Mouse (Mus musculus) E14TG2a.4 (cell line): ENCODE measurements around the gene Gm17359.

Source experiments
- H3K27me3 ChIP-seq: 2 replicates; pipeline ENCODE4 v1.6.1; 2014; ENCODE audit warnings: low read length, control low read depth; ENCODE audit not compliant: insufficient read depth
- H3K36me3 ChIP-seq: 2 replicates; pipeline ENCODE4 v1.6.1; 2014; ENCODE audit warnings: low read length, control low read depth; ENCODE audit not compliant: insufficient read depth
- H3K4me1 ChIP-seq: replicated peaks from 2 replicates; pipeline ENCODE4 v1.6.1; 2014; ENCODE audit warnings: low read depth, low read length, control low read depth
- H3K4me3 ChIP-seq: replicated peaks from 2 replicates; pipeline ENCODE4 v1.5.1; 2014; ENCODE audit warnings: mild to moderate bottlenecking, low read length
- H3K9me3 ChIP-seq: 2 replicates; pipeline ENCODE4 v1.6.1; 2014; ENCODE audit warnings: low read length, control low read depth
- CTCF ChIP-seq: conservative IDR thresholded peaks from 2 replicates; pipeline ENCODE4 v1.5.1; 2014; ENCODE audit warnings: low read length
- NANOG ChIP-seq: IDR thresholded peaks from 2 replicates; pipeline ENCODE4 v1.6.1; 2014; ENCODE audit warnings: borderline replicate concordance, low read length, mixed read lengths
- POU5F1 ChIP-seq: IDR thresholded peaks from 2 replicates; pipeline ENCODE4 v1.6.1; 2014; ENCODE audit warnings: low read length, borderline replicate concordance

Gene Gm17359

GRCm38 (mm10) chr3:79490102-79490501 lies 153.6 kb downstream of the Gm17359 start:
- TF ChIP-seq CTCF (no peak), NANOG (no peak)
- Histone ChIP-seq H3K27me3 (no peaks in the 10 kb centered on the region), H3K4me1 (peaks cover 9% of the 10 kb centered on the region; the same call in 1 of the 2 replicates), H3K9me3 (no peaks in the 10 kb centered on the region), H3K4me3 (no peak overlapping the region), H3K36me3 (peaks cover 92% of the 10 kb centered on the region)

DNA sequence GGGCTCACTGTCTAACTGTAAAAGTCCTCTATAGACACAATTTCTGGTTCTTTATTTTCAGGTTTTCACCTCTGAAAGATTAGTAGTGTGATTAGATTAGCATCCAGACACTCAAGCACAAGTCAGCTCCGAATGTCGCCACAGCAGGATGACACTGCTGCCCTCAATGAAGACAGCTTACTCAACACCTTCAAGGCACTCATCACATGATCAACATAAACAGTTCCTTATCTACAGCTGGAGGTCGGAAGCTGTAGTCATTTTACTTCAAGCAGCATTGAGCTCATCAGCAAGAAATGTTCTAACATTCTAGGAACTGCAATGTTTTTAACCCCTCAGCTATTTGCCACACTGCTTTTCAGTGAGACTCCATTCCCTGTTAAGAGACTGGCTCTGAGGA lies 155.2 kb downstream of the Gm17359 start:
- no peak overlapping the region for H3K4me3 ChIP-seq
- peaks cover 9% of the 10 kb centered on the region; the same call in 1 of the 2 replicates for H3K4me1 ChIP-seq
- no peaks in the 10 kb centered on the region for H3K27me3 ChIP-seq
- H3K9me3 ChIP-seq: no peaks in the 10 kb centered on the region
- H3K36me3 ChIP-seq: peaks cover 92% of the 10 kb centered on the region
- TF ChIP-seq POU5F1 (no peak), CTCF (no peak), NANOG (no peak)

- no peaks in the 10 kb centered on the region for H3K27me3 ChIP-seq
- peaks cover 3% of the 10 kb centered on the region; the same call in 1 of the 2 replicates for H3K4me1 ChIP-seq
- H3K9me3 ChIP-seq: no peaks in the 10 kb centered on the region
- H3K4me3 ChIP-seq: no peak overlapping the region
- TF ChIP-seq CTCF: no peak
- TF ChIP-seq NANOG: no peak
- no peak for TF ChIP-seq POU5F1
- peaks cover 88% of the 10 kb centered on the region for H3K36me3 ChIP-seq
These were observed 156.6 kb downstream of the Gm17359 start for GRCm38 (mm10) chr3:79493064-79493463.

DNA sequence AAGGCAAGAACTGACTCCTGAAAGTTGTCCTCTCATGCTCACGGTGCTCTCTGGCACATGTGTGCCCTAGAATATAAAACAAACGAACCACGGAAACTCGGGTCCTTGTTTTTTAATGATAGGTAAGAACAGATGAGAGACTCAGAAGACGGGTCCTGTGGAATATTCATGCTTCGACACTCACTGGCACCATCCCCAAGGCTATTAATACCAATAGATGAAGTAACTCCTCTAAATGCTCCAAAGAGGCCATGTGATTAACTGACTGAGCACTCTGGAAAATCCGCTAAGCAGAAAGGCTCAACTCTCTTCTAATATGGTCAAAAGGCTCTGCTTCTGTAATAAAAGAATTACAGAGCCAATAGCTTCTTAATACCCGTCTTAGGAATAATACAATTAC lies 157.6 kb downstream of the Gm17359 start:
- Histone ChIP-seq H3K36me3 (peaks cover 84% of the 10 kb centered on the region), H3K4me1 (no peaks in the 10 kb centered on the region), H3K4me3 (no peak overlapping the region), H3K9me3 (no peaks in the 10 kb centered on the region), H3K27me3 (no peaks in the 10 kb centered on the region)
- TF ChIP-seq POU5F1 (no peak), CTCF (no peak), NANOG (no peak)

DNA sequence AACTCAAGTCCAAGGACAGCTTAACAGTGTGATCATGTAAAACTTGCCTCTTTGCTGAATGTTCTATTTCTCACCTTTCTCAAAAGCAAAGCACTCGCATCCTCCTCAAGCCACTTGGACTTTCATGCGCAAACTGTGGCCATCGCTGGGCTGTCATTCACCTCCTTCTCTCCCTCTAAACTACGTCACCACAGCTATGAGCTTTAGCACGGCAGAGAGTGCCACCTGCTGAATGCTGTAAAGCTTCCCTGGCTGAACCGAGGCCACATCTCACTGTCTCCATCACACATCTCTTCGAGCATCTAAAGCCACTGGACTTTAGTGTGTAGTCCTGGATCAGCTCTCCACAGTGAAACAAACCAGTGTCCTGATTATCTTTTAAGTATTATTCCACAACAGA lies 158.7 kb downstream of the Gm17359 start:
- H3K4me1 ChIP-seq: no peaks in the 10 kb centered on the region
- H3K36me3 ChIP-seq: peaks cover 84% of the 10 kb centered on the region
- TF ChIP-seq POU5F1 (no peak), CTCF (no peak), NANOG (no peak)
- H3K4me3 ChIP-seq: no peak overlapping the region
- no peaks in the 10 kb centered on the region for H3K27me3 ChIP-seq
- H3K9me3 ChIP-seq: no peaks in the 10 kb centered on the region

- no peak for TF ChIP-seq POU5F1
- TF ChIP-seq CTCF: no peak
- no peak for TF ChIP-seq NANOG
These were observed 160.2 kb downstream of the Gm17359 start for GRCm38 (mm10) chr3:79496668-79497067.

DNA sequence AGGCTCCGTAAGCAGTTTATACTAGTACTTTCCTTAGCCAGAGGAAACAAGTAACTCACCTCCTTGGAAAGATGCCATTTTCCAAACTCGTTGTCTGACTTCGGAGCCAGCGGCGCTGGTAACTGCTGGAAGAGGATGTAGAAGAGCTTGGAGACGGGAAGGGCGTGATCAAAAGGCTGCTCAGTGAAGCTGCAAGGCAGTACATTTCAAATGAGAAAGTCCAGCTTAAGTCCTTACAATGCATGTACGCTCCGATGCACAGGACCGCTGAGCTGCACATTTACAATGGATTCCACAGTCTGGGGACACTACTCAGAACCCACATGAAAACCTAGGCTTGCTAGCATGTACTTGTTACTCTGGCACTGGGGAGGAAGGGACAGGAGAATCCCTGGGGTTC lies 163.8 kb downstream of the Gm17359 start:
- no peaks in the 10 kb centered on the region for H3K27me3 ChIP-seq
- TF ChIP-seq NANOG (no peak), POU5F1 (no peak), CTCF (no peak)
- H3K9me3 ChIP-seq: no peaks in the 10 kb centered on the region
- H3K36me3 ChIP-seq: peaks cover 74% of the 10 kb centered on the region
- H3K4me3 ChIP-seq: no peak overlapping the region
- H3K4me1 ChIP-seq: no peaks in the 10 kb centered on the region

More at GRCm38 (mm10) chr3:79496668-79497067, 160.2 kb downstream of the Gm17359 start:
- H3K4me3 ChIP-seq: no peak overlapping the region
- no peaks in the 10 kb centered on the region for H3K27me3 ChIP-seq
- peaks cover 83% of the 10 kb centered on the region for H3K36me3 ChIP-seq
- no peaks in the 10 kb centered on the region for H3K9me3 ChIP-seq
- H3K4me1 ChIP-seq: no peaks in the 10 kb centered on the region

GRCm38 (mm10) chr3:79501166-79501728 lies 164.8 kb downstream of the Gm17359 start:
- no peak for TF ChIP-seq NANOG
- TF ChIP-seq POU5F1: no peak
- no peak for TF ChIP-seq CTCF

More at GRCm38 (mm10) chr3:79501166-79501728, 164.8 kb downstream of the Gm17359 start:
- Histone ChIP-seq H3K4me3 (no peak overlapping the region), H3K27me3 (no peaks in the 10 kb centered on the region), H3K36me3 (peaks cover 75% of the 10 kb centered on the region), H3K4me1 (no peaks in the 10 kb centered on the region), H3K9me3 (no peaks in the 10 kb centered on the region)
